Mouse (Mus musculus): ENCODE measurements around the gene Txlnb. TPM values are rescaled to one million over a fixed set of nuclear protein-coding genes. Genes with fewer than 3 reads are reported as not detected.

Txlnb gene
- polyA plus RNA-seq, 1 experiment from 2014 or later = 5.8 TPM

- no peak for ATAC-seq (ENCODE audit: low FRiP score)
- H3K9ac ChIP-seq (ENCODE audit: low read length) = no peak overlapping the region
- no peaks in the 10 kb centered on the region for H3K27me3 ChIP-seq (ENCODE audit: control insufficient read depth, insufficient read depth, low read length)
- no peak for DNase-seq (ENCODE audit: low spot score, missing footprints)
- WGBS = 90% methylated on average over 3 of the region's 3 CpGs
- H3K4me3 ChIP-seq (ENCODE audit: low read depth, low read length) = no peak overlapping the region
- H3K36me3 ChIP-seq (ENCODE audit: control insufficient read depth, insufficient read depth, low read length) = no peaks in the 10 kb centered on the region
- H3K4me2 ChIP-seq = no peak overlapping the region
- no peaks in the 10 kb centered on the region for H3K4me1 ChIP-seq (ENCODE audit: control insufficient read depth, insufficient read depth, low read length)
- H3K27ac ChIP-seq (ENCODE audit: low read depth, low read length) = no peak overlapping the region
- no peaks in the 10 kb centered on the region for H3K9me3 ChIP-seq (ENCODE audit: control insufficient read depth, low read length)
Observed at GRCm38 (mm10) chr10:17842030-17842429, 46.0 kb downstream of the Txlnb start.

DNA sequence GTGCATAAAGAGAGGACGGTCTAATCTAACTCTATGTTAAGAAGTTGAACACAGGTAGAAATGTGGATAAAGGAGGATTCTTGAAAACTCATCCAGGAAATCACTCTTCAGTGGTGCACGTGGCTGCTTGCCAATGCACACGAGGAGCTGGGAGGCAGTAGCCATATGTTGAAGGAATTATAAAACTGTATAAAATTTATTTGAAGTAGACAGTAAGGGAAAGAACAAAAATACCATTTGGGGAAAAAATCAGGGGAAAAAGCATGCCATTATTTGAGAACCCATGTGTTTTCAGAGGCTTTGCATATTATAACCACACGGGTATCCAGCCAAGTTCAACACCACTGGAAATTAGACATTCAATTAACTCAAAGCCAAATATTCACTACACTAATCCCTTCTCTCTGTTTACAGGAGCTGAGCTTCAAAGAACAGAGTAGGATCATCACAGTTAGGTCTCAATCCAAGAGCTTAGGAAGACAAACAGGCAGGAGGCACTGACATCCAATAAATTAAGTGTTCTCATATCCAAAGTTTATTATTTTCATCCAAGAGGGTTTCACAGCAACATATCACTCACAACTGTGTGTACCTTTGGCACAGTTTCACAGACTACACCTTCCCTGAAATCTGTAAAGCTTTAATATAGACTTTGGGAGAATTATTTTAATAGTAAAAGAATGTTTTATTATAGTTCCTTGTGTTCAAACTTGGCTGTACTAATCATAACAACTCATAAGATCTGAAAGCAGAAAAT, 48.9 kb downstream of the Txlnb start:
- H3K4me2 ChIP-seq = no peak overlapping the region
- no peak overlapping the region for H3K27ac ChIP-seq (ENCODE audit: low read depth, low read length)
- H3K4me1 ChIP-seq (ENCODE audit: control insufficient read depth, insufficient read depth, low read length) = no peaks in the 10 kb centered on the region
- H3K27me3 ChIP-seq (ENCODE audit: control insufficient read depth, insufficient read depth, low read length) = no peaks in the 10 kb centered on the region
- WGBS = 78% methylated on average over 4 of the region's 4 CpGs
- ATAC-seq (ENCODE audit: low FRiP score) = no peak
- no peak for DNase-seq (ENCODE audit: low spot score, missing footprints)
- H3K9me3 ChIP-seq (ENCODE audit: control insufficient read depth, low read length) = no peaks in the 10 kb centered on the region
- H3K36me3 ChIP-seq (ENCODE audit: control insufficient read depth, insufficient read depth, low read length) = no peaks in the 10 kb centered on the region
- H3K4me3 ChIP-seq (ENCODE audit: low read depth, low read length) = no peak overlapping the region
- H3K9ac ChIP-seq (ENCODE audit: low read length) = no peak overlapping the region

DNA sequence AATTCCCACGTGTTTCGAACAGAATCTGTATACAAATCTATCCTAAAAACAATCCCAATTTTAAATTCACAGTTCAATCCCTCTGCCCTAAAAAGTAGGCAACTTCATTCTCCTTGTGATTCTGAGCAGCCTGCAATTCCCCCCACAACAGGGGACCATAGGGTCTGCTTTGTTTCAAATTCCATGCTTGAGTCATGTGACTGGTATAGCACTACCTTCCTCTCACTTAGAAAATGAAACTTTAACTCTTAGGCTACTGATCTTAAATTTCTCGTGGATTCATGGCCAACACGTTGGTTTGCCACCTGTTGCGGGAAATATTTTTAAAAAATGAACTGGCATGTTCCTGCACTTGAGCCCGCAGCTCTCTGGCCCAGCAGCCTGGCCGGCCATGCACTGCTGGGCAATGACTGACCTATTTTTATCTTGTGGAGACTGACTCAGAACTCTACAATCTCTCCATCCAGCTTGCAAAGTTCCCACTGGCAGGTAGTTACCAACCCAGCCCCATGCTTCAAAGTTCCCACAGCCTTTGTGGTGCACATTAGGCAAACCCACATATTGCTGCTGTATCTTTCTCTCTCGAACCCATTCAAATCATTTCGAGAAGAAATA, 61.7 kb downstream of the Txlnb start:
- no peak for DNase-seq (ENCODE audit: low spot score, missing footprints)
- no peak overlapping the region for H3K4me3 ChIP-seq (ENCODE audit: low read depth, low read length)
- no peak overlapping the region for H3K27ac ChIP-seq (ENCODE audit: low read depth, low read length)
- no peaks in the 10 kb centered on the region for H3K36me3 ChIP-seq (ENCODE audit: control insufficient read depth, insufficient read depth, low read length)
- no peak for ATAC-seq (ENCODE audit: low FRiP score)
- no peaks in the 10 kb centered on the region for H3K9me3 ChIP-seq (ENCODE audit: control insufficient read depth, low read length)
- no peaks in the 10 kb centered on the region for H3K27me3 ChIP-seq (ENCODE audit: control insufficient read depth, insufficient read depth, low read length)
- WGBS = 88% methylated on average over 9 of the region's 9 CpGs
- H3K4me2 ChIP-seq = no peak overlapping the region
- H3K9ac ChIP-seq (ENCODE audit: low read length) = no peak overlapping the region
- no peaks in the 10 kb centered on the region for H3K4me1 ChIP-seq (ENCODE audit: control insufficient read depth, insufficient read depth, low read length)

- DNase-seq (ENCODE audit: low spot score, missing footprints) (no peak), ATAC-seq (ENCODE audit: low FRiP score) (no peak)
- no peaks in the 10 kb centered on the region for H3K9me3 ChIP-seq (ENCODE audit: control insufficient read depth, low read length)
- H3K4me2 ChIP-seq = no peak overlapping the region
- H3K36me3 ChIP-seq (ENCODE audit: control insufficient read depth, insufficient read depth, low read length) = no peaks in the 10 kb centered on the region
- H3K27me3 ChIP-seq (ENCODE audit: control insufficient read depth, insufficient read depth, low read length) = no peaks in the 10 kb centered on the region
- no peak overlapping the region for H3K4me3 ChIP-seq (ENCODE audit: low read depth, low read length)
- 87% methylated on average over 6 of the region's 6 CpGs for WGBS
- no peak overlapping the region for H3K27ac ChIP-seq (ENCODE audit: low read depth, low read length)
- H3K4me1 ChIP-seq (ENCODE audit: control insufficient read depth, insufficient read depth, low read length) = no peaks in the 10 kb centered on the region
- no peak overlapping the region for H3K9ac ChIP-seq (ENCODE audit: low read length)
Observed at GRCm38 (mm10) chr10:17860701-17861480, 64.9 kb downstream of the Txlnb start.

- Histone ChIP-seq H3K9me3 (ENCODE audit: control insufficient read depth, low read length) (no peaks in the 10 kb centered on the region), H3K4me3 (ENCODE audit: low read depth, low read length) (no peak overlapping the region), H3K9ac (ENCODE audit: low read length) (no peak overlapping the region), H3K4me2 (no peak overlapping the region), H3K27me3 (ENCODE audit: control insufficient read depth, insufficient read depth, low read length) (no peaks in the 10 kb centered on the region), H3K27ac (ENCODE audit: low read depth, low read length) (no peak overlapping the region), H3K4me1 (ENCODE audit: control insufficient read depth, insufficient read depth, low read length) (no peaks in the 10 kb centered on the region), H3K36me3 (ENCODE audit: control insufficient read depth, insufficient read depth, low read length) (no peaks in the 10 kb centered on the region)
- peak; percentile 93 for DNase-seq (ENCODE audit: low spot score, missing footprints)
- ATAC-seq (ENCODE audit: low FRiP score) = peak; percentile 96
- WGBS = 33% methylated on average over 5 of the region's 5 CpGs
Observed at GRCm38 (mm10) chr10:17869822-17870662, 74.0 kb downstream of the Txlnb start.

- Histone ChIP-seq H3K27ac (ENCODE audit: low read depth, low read length) (no peak overlapping the region), H3K4me3 (ENCODE audit: low read depth, low read length) (no peak overlapping the region), H3K27me3 (ENCODE audit: control insufficient read depth, insufficient read depth, low read length) (no peaks in the 10 kb centered on the region), H3K36me3 (ENCODE audit: control insufficient read depth, insufficient read depth, low read length) (no peaks in the 10 kb centered on the region), H3K4me2 (no peak overlapping the region), H3K9me3 (ENCODE audit: control insufficient read depth, low read length) (no peaks in the 10 kb centered on the region), H3K9ac (ENCODE audit: low read length) (no peak overlapping the region), H3K4me1 (ENCODE audit: control insufficient read depth, insufficient read depth, low read length) (peaks cover 4% of the 10 kb centered on the region; the same call in 1 of the 2 replicates)
- peak; percentile 82 for ATAC-seq (ENCODE audit: low FRiP score)
- DNase-seq (ENCODE audit: low spot score, missing footprints) = no peak
- 40% methylated on average over 8 of the region's 8 CpGs for WGBS
Observed at GRCm38 (mm10) chr10:17878002-17878919, 82.2 kb downstream of the Txlnb start.

DNA sequence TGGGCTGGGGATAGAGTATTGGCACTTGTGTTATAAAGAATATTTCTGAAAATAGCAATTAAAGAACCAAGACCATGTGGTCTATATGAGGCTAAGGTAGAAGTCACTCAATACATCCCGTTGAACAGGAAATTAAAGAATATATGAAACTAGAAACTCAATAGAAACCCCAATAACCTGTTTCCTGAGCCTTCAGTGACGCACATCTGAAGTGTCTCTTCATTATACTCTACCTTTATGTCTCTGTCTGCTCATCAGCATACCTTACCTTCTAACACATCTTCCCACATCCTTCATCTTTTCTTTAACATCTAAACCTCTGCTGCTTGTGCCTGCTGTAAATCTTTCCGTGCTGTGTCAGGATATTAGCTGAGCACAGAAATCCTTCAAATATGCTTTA, 84.0 kb downstream of the Txlnb start:
- no peak overlapping the region for H3K27ac ChIP-seq (ENCODE audit: low read depth, low read length)
- 90% methylated on average over 3 of the region's 3 CpGs for WGBS
- DNase-seq (ENCODE audit: low spot score, missing footprints) = no peak
- H3K4me1 ChIP-seq (ENCODE audit: control insufficient read depth, insufficient read depth, low read length) = peaks cover 4% of the 10 kb centered on the region; the same call in 1 of the 2 replicates
- H3K27me3 ChIP-seq (ENCODE audit: control insufficient read depth, insufficient read depth, low read length) = no peaks in the 10 kb centered on the region
- H3K4me2 ChIP-seq = no peak overlapping the region
- ATAC-seq (ENCODE audit: low FRiP score) = no peak
- H3K4me3 ChIP-seq (ENCODE audit: low read depth, low read length) = no peak overlapping the region
- no peaks in the 10 kb centered on the region for H3K36me3 ChIP-seq (ENCODE audit: control insufficient read depth, insufficient read depth, low read length)
- no peak overlapping the region for H3K9ac ChIP-seq (ENCODE audit: low read length)
- H3K9me3 ChIP-seq (ENCODE audit: control insufficient read depth, low read length) = no peaks in the 10 kb centered on the region

- Histone ChIP-seq H3K27me3 (ENCODE audit: control insufficient read depth, insufficient read depth, low read length) (no peaks in the 10 kb centered on the region), H3K36me3 (ENCODE audit: control insufficient read depth, insufficient read depth, low read length) (no peaks in the 10 kb centered on the region), H3K4me2 (no peak overlapping the region), H3K4me3 (ENCODE audit: low read depth, low read length) (no peak overlapping the region), H3K9me3 (ENCODE audit: control insufficient read depth, low read length) (no peaks in the 10 kb centered on the region), H3K9ac (ENCODE audit: low read length) (no peak overlapping the region), H3K27ac (ENCODE audit: low read depth, low read length) (no peak overlapping the region), H3K4me1 (ENCODE audit: control insufficient read depth, insufficient read depth, low read length) (peaks cover 4% of the 10 kb centered on the region; the same call in 1 of the 2 replicates)
- 77% methylated on average over 2 of the region's 2 CpGs for WGBS
- no peak for DNase-seq (ENCODE audit: low spot score, missing footprints)
- no peak for ATAC-seq (ENCODE audit: low FRiP score)
Observed at GRCm38 (mm10) chr10:17880724-17881123, 84.7 kb downstream of the Txlnb start.
